Mouse (Mus musculus): ENCODE data around the gene Kif21a. TPM values are rescaled to one million over a fixed set of nuclear protein-coding genes. Genes with fewer than 3 reads are reported as not detected.

Gene Kif21a
- polyA plus RNA-seq, 1 experiment: 0.50 TPM

DNA sequence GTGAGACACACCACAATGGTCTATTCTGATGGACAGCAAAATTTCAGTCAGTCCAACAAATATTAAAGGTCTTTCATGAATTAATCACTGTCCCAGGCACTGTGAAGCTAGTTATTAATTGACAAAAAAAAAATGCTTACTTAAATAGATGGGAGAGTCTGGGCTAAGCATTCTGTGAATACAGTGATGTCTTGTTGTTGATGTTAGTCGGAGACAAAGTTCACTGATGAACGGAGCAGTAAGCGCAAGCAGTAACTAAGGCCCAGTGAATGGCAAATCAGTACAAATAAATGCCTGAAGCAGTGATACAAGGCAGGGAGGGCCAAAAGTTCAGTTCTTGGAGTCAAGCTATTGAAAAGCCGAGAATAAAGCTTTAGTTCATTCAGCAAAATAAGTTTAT is 15.7 kb downstream of the Kif21a start:
- H3K27ac ChIP-seq (ENCODE audit: control insufficient read depth, insufficient read depth, low read depth, low read length, poor library complexity): no peak overlapping the region
- TF ChIP-seq POLR2A (IDR thresholded peaks at IDR 0.05; ENCODE audit: borderline replicate concordance, control insufficient read depth, low read depth, low read length) (no peak), CTCF (IDR thresholded peaks at IDR 0.05; ENCODE audit: control insufficient read depth, insufficient read depth, low read length) (no peak)
- 82% methylated on average over 4 of the region's 4 CpGs for WGBS
- H3K4me1 ChIP-seq (ENCODE audit: control insufficient read depth, insufficient read depth, low read length): no peaks in the 10 kb centered on the region
- H3K4me3 ChIP-seq (replicated peaks; ENCODE audit: control insufficient read depth, low read depth, low read length): no peak overlapping the region

DNA sequence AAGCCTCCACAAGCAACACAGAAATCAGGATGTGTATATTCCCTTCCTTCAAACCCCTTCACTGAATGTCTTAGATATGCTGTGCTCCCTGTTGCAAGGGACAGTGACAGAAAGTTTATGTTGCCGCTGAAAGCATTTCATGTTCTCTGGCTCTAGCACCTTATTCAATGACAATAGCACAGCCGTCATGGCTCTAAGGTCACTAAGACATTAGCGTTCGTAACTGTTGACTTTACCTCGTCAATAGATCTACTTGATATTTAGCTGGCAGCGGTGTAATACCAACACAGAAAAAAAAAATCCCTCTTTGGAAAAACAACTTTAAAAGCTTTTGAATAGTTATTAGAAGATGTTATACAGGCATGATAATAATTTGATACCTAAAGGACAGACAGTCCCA is 16.2 kb downstream of the Kif21a start:
- Histone ChIP-seq H3K4me3 (replicated peaks; ENCODE audit: control insufficient read depth, low read depth, low read length) (no peak overlapping the region), H3K27ac (ENCODE audit: control insufficient read depth, insufficient read depth, low read depth, low read length, poor library complexity) (no peak overlapping the region), H3K4me1 (ENCODE audit: control insufficient read depth, insufficient read depth, low read length) (no peaks in the 10 kb centered on the region)
- 84% methylated on average over 6 of the region's 6 CpGs for WGBS
- no peak for TF ChIP-seq POLR2A (IDR thresholded peaks at IDR 0.05; ENCODE audit: borderline replicate concordance, control insufficient read depth, low read depth, low read length)
- no peak for TF ChIP-seq CTCF (IDR thresholded peaks at IDR 0.05; ENCODE audit: control insufficient read depth, insufficient read depth, low read length)

- Histone ChIP-seq H3K4me3 (replicated peaks; ENCODE audit: control insufficient read depth, low read depth, low read length) (no peak overlapping the region), H3K4me1 (ENCODE audit: control insufficient read depth, insufficient read depth, low read length) (no peaks in the 10 kb centered on the region), H3K27ac (ENCODE audit: control insufficient read depth, insufficient read depth, low read depth, low read length, poor library complexity) (no peak overlapping the region)
- 88% methylated on average over 10 of the region's 10 CpGs for WGBS
- TF ChIP-seq CTCF (IDR thresholded peaks at IDR 0.05; ENCODE audit: control insufficient read depth, insufficient read depth, low read length) (no peak), POLR2A (IDR thresholded peaks at IDR 0.05; ENCODE audit: borderline replicate concordance, control insufficient read depth, low read depth, low read length) (no peak)
Observed at GRCm38 (mm10) chr15:91028962-91029361, 20.8 kb downstream of the Kif21a start.

DNA sequence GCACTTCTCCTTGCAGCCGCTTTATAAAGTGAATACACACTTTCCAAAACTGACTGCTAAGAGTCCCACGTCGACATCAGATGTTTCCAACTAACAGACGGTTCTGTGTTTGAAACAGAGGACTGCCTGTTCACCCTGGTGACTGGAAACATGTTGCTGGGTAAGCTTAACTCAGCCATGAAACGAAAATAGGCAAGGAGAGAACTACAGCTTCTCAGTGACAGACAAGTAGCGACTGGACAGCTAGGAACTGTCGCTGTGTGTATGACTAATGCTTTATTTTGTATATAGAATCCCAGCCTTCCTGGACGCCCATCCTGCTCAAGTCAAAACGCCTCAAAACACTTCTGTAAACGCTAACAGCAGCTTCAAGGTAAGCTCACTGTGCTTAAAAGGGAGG is 21.3 kb downstream of the Kif21a start:
- WGBS: 80% methylated on average over 10 of the region's 10 CpGs
- Histone ChIP-seq H3K27ac (ENCODE audit: control insufficient read depth, insufficient read depth, low read depth, low read length, poor library complexity) (no peak overlapping the region), H3K4me3 (replicated peaks; ENCODE audit: control insufficient read depth, low read depth, low read length) (no peak overlapping the region), H3K4me1 (ENCODE audit: control insufficient read depth, insufficient read depth, low read length) (no peaks in the 10 kb centered on the region)
- TF ChIP-seq CTCF (IDR thresholded peaks at IDR 0.05; ENCODE audit: control insufficient read depth, insufficient read depth, low read length) (no peak), POLR2A (IDR thresholded peaks at IDR 0.05; ENCODE audit: borderline replicate concordance, control insufficient read depth, low read depth, low read length) (no peak)

- Histone ChIP-seq H3K4me3 (replicated peaks; ENCODE audit: control insufficient read depth, low read depth, low read length) (no peak overlapping the region), H3K4me1 (ENCODE audit: control insufficient read depth, insufficient read depth, low read length) (no peaks in the 10 kb centered on the region), H3K27ac (ENCODE audit: control insufficient read depth, insufficient read depth, low read depth, low read length, poor library complexity) (no peak overlapping the region)
- WGBS: 87% methylated on average over 8 of the region's 8 CpGs
- TF ChIP-seq CTCF (IDR thresholded peaks at IDR 0.05; ENCODE audit: control insufficient read depth, insufficient read depth, low read length) (no peak), POLR2A (IDR thresholded peaks at IDR 0.05; ENCODE audit: borderline replicate concordance, control insufficient read depth, low read depth, low read length) (no peak)
Observed at GRCm38 (mm10) chr15:91022276-91022675, 27.5 kb downstream of the Kif21a start.

DNA sequence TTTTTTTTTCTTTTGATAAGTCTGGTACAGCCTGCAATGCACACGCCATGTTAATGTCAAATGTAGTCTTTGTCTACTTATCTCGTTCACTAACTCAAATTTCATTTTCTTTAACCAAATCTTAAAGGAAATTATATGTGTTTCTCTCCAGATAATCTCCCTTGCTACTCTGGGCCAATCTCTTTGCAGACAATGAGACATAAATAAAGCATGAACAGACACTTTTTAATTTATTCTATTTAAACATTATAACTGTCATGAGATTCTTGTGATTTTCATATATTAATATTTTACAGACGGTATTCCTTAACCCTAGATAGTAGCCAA is 30.9 kb downstream of the Kif21a start:
- Histone ChIP-seq H3K4me3 (replicated peaks; ENCODE audit: control insufficient read depth, low read depth, low read length) (no peak overlapping the region), H3K27ac (ENCODE audit: control insufficient read depth, insufficient read depth, low read depth, low read length, poor library complexity) (no peak overlapping the region), H3K4me1 (ENCODE audit: control insufficient read depth, insufficient read depth, low read length) (no peaks in the 10 kb centered on the region)
- 65% methylated on average over 3 of the region's 3 CpGs for WGBS
- TF ChIP-seq POLR2A (IDR thresholded peaks at IDR 0.05; ENCODE audit: borderline replicate concordance, control insufficient read depth, low read depth, low read length): no peak
- TF ChIP-seq CTCF (IDR thresholded peaks at IDR 0.05; ENCODE audit: control insufficient read depth, insufficient read depth, low read length): no peak

- Histone ChIP-seq H3K4me1 (ENCODE audit: control insufficient read depth, insufficient read depth, low read length) (no peaks in the 10 kb centered on the region), H3K27ac (ENCODE audit: control insufficient read depth, insufficient read depth, low read depth, low read length, poor library complexity) (no peak overlapping the region), H3K4me3 (replicated peaks; ENCODE audit: control insufficient read depth, low read depth, low read length) (no peak overlapping the region)
- WGBS: 82% methylated on average over 9 of the region's 9 CpGs
- TF ChIP-seq POLR2A (IDR thresholded peaks at IDR 0.05; ENCODE audit: borderline replicate concordance, control insufficient read depth, low read depth, low read length) (no peak), CTCF (IDR thresholded peaks at IDR 0.05; ENCODE audit: control insufficient read depth, insufficient read depth, low read length) (no peak)
Observed at GRCm38 (mm10) chr15:91018161-91018860, 31.4 kb downstream of the Kif21a start.

DNA sequence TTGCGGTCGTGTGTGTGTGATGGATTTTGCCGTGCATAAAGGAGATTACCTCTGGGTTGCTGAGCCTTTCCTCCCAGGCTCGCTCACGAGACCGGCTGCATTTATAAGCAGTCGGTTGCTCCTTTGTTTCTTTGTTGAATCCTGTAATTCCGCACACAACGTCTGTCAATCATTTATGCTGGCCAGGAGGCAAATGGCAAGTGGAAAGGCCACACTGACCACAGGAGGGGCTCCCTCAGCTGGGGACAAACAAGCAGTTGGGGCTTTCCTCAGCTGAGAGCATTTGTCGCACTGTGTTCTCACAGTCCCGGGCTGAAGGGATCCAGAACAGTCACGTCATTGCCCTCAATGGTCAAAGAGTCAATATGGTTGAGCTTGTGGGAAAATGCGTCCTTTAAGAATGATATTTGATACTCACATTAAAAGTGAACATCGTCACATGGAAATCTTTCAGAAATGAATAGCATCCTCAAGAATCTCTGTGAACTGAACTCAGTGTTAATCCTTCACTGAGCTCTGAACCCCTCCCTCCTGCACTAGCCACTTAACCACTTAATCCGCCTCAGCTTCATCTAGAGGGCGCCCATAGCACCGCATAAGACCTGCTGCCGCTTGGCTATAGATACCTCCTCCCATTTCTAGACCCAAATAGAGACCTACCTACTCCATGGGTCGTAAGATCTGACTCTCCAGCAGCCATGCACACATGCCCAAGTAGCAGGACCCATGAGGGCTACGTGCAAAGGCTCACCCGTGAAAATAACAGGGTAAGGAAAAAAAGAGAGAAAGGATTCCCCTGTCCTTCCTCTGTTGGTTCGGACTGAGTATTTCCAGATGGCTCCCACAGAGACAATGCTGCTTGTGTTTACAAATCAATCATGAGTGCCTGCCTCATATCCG is 32.2 kb downstream of the Kif21a start:
- TF ChIP-seq POLR2A (IDR thresholded peaks at IDR 0.05; ENCODE audit: borderline replicate concordance, control insufficient read depth, low read depth, low read length): no peak
- no peak for TF ChIP-seq CTCF (IDR thresholded peaks at IDR 0.05; ENCODE audit: control insufficient read depth, insufficient read depth, low read length)
- Histone ChIP-seq H3K4me3 (replicated peaks; ENCODE audit: control insufficient read depth, low read depth, low read length) (no peak overlapping the region), H3K27ac (ENCODE audit: control insufficient read depth, insufficient read depth, low read depth, low read length, poor library complexity) (no peak overlapping the region), H3K4me1 (ENCODE audit: control insufficient read depth, insufficient read depth, low read length) (no peaks in the 10 kb centered on the region)
- WGBS: 80% methylated on average over 23 of the region's 23 CpGs
